Mouse (Mus musculus) liver, embryonic 14.5 days (tissue): Measurements from ENCODE around the gene Tmem59l.

Source experiments
- CTCF ChIP-seq: IDR thresholded peaks from 2 replicates; pipeline ENCODE4 v1.5.1; 2016; ENCODE audit warnings: antibody characterized with exemption, low read depth, control low read depth
- EP300 ChIP-seq: IDR thresholded peaks from 2 replicates; pipeline ENCODE4 v1.6.1; 2016; ENCODE audit warnings: antibody characterized with exemption, low read depth

DNA sequence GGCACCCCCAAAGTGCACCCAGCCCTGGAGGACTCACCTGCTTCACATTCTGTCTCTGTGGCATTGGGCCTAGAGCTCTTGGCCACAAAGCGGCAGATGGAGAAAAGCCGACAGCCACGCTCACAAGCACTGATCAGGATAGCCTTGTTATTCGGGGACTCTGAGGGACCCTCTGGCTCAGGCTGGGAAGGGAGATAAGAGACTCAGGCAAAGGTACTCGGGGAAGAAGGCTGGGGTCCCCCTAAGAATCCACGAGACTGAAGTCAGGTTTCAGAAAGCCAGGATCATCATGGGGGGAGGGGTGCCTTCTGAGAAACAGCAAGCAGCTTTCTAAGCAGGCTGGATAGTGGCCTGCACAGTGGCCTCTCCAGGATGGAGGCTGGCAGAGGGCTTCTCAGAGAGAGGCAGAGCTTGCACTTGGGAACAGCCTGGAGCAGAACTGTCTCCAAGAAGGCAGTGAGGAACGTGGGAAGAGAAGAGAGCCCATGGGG is 922 bp downstream of the Tmem59l start:
- TF ChIP-seq CTCF (no peak), EP300 (no peak)
